ENCODE assay signal across 20 mouse cellular contexts in the genomic region with DNA sequence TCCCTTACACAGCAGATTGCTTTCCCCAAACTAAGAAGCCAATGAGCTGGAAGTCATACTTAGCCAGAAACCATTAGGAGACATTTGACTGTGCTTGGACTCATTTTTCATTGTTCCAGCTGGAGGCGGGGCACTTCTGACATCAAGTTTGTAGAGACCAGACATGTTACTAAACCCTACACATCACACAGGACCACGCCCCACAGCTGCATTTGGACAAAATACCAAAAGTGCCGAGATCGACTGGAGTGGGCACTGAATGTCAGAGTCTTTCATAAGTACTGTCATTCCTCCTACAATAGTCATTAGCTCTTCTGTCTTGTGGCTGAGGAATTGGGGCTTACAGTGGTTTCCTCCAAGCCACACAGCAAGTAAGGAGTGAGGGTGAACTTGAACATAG.
"Had no signal": no experiment of that assay in that cellular context is flagged by ENCODE, and none has a peak within 500 bp of the region (broad histone marks: within the 10 kb centered on the region; RNA-seq: fewer than 3 reads in every experiment).

No protein-coding gene starts in this region.

- ATAC-seq: liver, embryonic 12.5 days had no signal

- H3K9me3 ChIP-seq: kidney, embryonic 15.5 days; limb, embryonic 10.5 days; limb, embryonic 13.5 days; liver, embryonic 12.5 days; liver, embryonic 15.5 days; lung, embryonic 15.5 days; neural tube, embryonic 13.5 days; stomach, embryonic 15.5 days had no signal

- H3K4me3 ChIP-seq: kidney, embryonic 15.5 days; limb, embryonic 10.5 days; limb, embryonic 13.5 days; liver, embryonic 12.5 days; liver, embryonic 15.5 days; lung, embryonic 15.5 days; neural tube, embryonic 13.5 days; stomach, embryonic 15.5 days had no signal

- H3K36me3 ChIP-seq: kidney, embryonic 15.5 days; limb, embryonic 10.5 days; limb, embryonic 13.5 days; liver, embryonic 12.5 days; liver, embryonic 15.5 days; lung, embryonic 15.5 days; neural tube, embryonic 13.5 days; stomach, embryonic 15.5 days had no signal

- H3K9ac ChIP-seq: kidney, embryonic 15.5 days; limb, embryonic 13.5 days; liver, embryonic 12.5 days; liver, embryonic 15.5 days; lung, embryonic 15.5 days; neural tube, embryonic 13.5 days; stomach, embryonic 15.5 days had no signal

- DNase-seq: kidney, postnatal 10 days; kidney, postnatal 36 days; liver; lung, adult 18-20 months; lung, postnatal 10 days; lung, postnatal 36 days; midbrain, embryonic 14.5 days; retina, postnatal 1 day; right cerebral cortex, postnatal 25 days; spleen, adult 18-20 months; thymus, postnatal 25 days had no signal

- H3K27ac ChIP-seq: kidney, embryonic 15.5 days; limb, embryonic 10.5 days; limb, embryonic 13.5 days; liver, embryonic 12.5 days; liver, embryonic 15.5 days; lung, embryonic 15.5 days; neural tube, embryonic 13.5 days; stomach, embryonic 15.5 days had no signal

- H3K4me2 ChIP-seq: kidney, embryonic 15.5 days; limb, embryonic 13.5 days; liver, embryonic 12.5 days; liver, embryonic 15.5 days; lung, embryonic 15.5 days; midbrain, embryonic 11.5 days; neural tube, embryonic 13.5 days; stomach, embryonic 15.5 days had no signal

- H3K27me3 ChIP-seq: kidney, embryonic 15.5 days; limb, embryonic 13.5 days; liver, embryonic 12.5 days; liver, embryonic 15.5 days; lung, embryonic 15.5 days; neural tube, embryonic 13.5 days; stomach, embryonic 15.5 days had no signal

- H3K4me1 ChIP-seq: kidney, embryonic 15.5 days; limb, embryonic 10.5 days; limb, embryonic 13.5 days; liver, embryonic 12.5 days; liver, embryonic 15.5 days; lung, embryonic 15.5 days; stomach, embryonic 15.5 days had no signal
